Mouse (Mus musculus): ENCODE data around the gene Gp6. TPM values are rescaled to one million over a fixed set of nuclear protein-coding genes. Genes with fewer than 3 reads are reported as not detected.
"Not testable (repeated sequence)": the region's sequence is repeated elsewhere in the genome, so short reads cannot be mapped to it uniquely, and the experiment has no call there.

Gp6 gene
- polyA plus RNA-seq (2012; rRNA removed): not detected in 2 replicates

DNA sequence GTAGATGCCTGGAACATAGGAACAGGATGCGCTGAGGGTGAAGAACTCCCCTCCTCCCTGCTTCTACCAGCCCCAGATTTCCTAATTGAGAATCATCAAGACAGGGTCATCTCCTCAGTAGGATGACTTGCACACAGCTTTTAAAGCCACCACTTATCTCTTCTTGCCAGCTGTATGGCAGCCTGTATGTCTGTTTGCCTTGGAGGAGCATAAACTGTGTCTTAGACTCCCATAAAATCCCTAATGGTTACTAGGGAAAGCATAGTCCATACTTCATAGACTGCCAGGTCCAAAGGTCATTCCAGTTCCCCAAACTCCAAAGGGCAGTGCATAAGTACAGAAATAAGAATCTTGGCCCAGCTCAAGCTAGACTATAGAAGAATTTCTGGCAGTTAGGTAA lies at the start of gene Gp6:
Gp6 (minus strand) TSS at position 15 of the 400 bp plus-strand sequence.
- no peak for DNase-seq (ENCODE audit: low read depth)

DNA sequence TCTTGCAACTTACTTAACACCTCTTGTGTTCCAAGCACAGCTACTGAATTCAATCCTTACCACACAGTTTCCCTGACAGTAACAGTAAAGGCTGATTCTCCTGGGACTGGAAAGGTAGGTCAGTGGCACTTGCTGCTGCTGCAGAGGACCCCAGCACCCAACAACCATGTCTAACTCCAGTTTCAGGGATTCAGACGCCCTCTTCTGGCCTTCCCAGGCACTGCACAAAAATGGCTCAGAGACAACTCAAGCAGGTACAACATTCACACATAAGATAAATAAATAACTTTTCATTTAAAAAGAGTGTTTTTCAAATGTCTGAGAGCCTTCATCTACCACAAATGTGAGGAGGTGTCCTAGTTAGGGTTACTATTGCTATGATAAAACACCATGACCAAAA lies 49.6 kb upstream of the Gp6 start:
- DNase-seq (ENCODE audit: low read depth): no peak

DNA sequence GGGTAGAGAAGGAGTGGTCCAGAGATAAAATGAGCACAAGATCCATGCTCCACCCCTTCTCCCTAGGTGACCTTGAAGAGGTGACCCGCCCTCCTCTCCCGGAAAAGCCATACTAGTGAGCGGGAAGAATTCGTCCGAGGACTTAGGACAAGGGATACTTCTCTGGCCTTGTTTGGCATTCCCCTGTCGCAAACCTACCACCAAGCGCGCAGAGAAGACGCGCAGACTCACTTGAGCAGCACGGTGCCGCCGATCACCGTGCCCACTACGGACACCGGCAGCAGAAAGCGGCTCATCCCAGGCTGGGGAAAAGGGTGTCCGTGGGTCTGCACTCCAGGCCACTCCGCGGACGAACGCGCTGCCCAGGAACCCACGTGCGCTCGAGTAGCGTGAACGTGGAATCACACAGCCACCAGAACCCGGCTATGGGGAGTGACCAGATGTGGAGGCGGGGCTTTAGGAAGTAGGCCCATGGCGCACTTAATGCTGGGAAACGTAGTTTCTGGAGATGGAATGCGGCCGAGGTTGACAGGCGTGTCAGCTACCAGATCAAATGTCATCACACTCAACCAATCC lies 47.8 kb upstream of the Gp6 start, which contains the start of gene Rdh13:
Rdh13 (minus strand) TSS at position 434 of the 576 bp plus-strand sequence.
- DNase-seq (ENCODE audit: low read depth): peak; percentile 66

DNA sequence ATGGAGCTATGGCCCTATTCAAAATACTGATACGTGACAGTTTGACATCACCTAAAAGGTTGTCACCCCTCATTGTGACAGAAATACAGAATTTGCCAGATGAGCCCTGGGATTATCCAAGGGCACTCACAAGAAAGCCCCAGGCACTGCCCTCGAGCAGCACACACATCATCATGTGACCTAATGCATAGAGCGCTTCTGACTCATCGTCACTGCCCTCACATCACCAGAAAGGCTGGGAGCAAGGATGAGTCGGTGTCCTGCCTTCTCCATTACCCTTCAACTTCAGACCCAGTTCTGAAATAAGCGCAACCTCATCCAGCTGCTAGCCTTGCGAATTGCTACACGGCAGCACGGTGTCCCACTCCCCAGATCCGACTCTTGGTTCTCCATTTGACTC lies 43.0 kb upstream of the Gp6 start:
- no peak for DNase-seq (ENCODE audit: low read depth)

DNA sequence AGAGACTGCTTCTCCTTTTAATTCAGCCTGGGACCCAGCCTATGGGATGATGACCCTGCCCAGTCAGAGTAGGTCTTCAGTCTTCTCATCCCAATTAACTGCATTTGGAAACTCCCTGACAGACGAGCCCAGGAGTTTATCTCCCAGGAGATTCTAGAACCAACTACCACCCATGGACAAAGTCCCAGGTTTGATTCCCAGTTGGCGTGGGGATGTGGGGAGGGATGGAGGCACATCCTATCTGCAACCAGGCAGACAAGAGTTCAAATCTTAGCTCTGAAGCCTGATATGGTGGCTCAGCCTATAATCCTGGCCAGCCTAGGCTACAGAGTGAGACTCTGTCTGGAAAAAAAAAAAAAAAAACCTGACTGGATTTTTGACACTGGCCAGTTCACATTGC lies 40.2 kb upstream of the Gp6 start:
- no peak for DNase-seq (ENCODE audit: low read depth)

DNA sequence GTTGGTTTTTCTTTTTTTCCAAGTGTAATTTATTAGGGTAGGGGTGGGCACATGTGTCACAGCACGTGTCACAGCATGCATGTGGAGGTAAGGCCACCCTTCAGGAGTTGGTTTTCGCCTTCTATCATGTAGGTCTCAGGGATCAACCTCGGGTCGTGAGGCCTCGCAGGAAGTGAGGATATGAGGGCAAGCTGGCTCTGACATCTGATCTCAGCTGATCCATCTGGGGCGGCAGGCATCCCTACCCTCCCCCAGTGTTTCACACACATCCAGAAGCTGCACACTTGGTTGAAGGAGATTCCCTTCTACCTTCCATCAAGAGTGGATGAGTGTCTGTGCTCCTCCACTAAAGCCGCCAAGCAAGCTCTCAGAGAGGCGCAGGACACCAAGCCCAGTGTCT lies 34.5 kb upstream of the Gp6 start:
- DNase-seq (ENCODE audit: low read depth): no peak

DNA sequence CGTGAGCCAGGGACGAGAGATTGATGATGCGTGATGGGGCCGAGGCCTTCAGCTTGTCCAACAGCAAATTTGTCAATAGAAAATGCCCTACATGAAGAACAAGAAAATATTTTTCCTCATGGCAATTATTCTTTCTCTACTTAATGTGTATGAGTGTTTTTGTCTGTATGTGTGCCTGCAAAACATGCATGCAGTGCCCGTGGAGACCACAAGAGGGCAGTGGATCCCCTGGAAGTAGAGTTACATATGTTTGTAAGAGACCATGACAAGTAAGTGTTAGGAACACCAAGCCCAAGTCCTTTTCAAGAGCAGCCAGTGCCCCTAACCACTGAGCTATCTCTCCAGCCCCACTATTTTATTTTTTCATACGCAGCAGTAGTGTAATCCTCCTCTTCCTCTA lies 34.0 kb upstream of the Gp6 start:
- no peak for DNase-seq (ENCODE audit: low read depth)

DNA sequence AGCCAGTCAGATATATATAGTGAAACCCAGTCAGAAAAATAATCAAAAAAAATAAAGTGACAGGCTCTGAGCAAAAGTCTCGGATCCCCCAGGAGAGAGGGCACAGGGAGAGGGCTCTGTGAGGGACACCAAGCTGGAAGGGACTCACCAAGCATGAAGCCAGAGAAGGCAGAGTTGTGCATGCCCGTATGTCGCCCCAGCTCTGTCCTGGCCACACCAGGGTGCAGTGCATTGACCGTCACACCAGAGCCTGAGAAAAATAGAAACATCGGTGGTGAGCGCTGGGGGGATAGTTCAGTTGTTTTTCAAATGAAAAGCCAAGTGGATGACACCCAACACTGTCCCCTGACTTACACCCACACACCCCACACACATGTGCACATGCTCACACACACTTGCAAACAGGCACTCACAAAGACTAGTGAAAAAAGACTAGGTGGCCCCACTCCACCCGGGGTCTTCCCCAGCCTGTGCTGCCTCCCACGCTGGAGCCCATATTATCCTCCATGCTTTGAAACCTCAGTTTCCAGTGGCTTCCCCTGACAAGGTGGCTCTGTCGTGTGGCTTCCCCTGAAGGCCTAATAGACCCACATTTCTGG lies 32.8 kb upstream of the Gp6 start:
- no peak for DNase-seq (ENCODE audit: low read depth)

DNA sequence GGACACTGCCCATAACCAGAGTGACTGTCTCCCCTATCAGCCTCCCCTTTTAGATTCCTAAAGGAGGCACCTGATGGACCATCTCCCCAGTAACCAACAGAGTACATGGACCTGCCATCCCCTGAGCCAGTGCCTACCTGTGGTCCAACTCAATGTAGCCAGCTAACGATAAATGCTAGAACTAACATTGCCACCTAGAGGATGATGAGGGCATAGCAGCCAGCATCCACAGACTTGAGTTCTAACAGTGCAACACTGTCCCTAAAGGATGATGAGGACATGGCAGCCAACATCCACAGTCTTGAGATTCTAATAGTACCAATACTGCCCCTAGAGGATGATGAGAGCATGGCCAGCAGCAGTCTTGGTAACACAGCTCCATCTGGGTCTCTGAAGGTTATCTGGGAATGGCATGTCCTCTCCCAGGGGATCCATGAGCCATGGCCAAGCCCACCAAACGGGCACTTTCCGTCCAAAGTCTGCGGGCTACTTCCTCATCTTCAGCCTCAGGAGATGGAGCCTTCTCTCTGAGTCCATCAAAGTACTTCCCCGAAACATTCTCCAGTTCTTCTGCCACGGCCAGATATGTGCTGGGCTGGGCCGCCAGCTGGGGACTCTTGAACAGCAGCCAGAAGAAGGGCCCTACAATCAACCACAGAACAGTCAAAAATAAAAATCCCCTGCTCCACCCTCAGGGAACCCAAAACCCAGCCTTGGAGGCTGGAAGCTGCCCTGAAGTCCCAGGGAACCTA lies 29.8 kb upstream of the Gp6 start:
- DNase-seq (ENCODE audit: low read depth): peak; percentile 69

DNA sequence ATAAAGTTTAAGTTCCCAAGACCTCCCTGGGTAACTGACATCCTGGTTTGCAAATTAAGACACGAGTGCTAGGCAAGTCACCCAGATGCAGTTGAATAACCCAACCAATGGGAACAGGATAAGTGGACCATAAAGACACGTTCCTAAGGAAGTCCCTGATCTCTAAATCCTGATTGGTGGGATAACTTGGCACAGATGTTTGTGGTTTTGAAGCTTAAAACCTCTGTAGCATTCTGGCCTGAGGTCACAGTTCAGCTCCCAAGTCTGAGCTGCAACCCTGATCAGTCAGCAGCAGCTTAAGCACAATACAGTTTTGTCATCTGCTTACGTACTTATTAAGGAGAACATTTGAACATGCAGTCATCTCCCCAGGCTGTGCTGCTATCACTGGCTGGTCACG lies 22.7 kb upstream of the Gp6 start:
- DNase-seq (ENCODE audit: low read depth): no peak

DNA sequence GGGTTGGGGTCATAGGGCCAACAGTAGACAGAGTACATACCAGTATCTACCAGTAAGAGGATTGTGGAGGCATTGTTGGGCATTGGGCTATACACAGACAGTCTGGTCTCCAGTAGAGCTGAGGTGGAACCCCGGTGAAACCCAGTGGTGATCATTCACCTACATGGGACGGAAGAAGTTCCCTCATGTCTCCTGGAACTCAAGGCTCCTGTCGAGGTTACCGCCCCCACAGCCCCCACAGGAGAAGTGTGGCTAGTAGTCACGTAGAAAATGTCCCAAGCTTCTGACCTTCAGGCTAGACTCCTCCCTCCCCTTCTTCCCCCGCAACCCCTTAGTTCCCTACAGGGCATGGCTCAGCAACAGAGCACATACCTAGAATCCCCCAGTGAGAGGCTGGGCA lies 22.1 kb upstream of the Gp6 start:
- DNase-seq (ENCODE audit: low read depth): no peak

DNA sequence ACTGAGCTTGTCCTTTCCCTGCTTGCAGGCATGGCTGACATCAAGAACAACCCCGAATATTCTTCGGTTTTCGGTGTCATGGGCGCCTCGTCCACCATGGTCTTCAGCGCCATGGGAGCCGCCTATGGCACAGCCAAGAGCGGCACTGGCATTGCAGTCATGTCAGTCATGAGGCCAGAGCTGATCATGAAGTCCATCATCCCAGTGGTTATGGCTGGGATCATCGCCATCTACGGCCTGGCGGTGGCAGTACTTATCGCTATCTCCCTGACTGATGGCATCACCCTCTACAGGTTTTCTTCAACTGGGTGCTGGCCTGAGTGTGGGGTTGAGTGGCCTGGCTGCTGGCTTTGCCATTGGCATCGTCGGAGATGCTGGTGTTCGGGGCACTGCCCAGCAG lies 14.9 kb upstream of the Gp6 start:
- not testable (repeated sequence) for DNase-seq (ENCODE audit: low read depth)

DNA sequence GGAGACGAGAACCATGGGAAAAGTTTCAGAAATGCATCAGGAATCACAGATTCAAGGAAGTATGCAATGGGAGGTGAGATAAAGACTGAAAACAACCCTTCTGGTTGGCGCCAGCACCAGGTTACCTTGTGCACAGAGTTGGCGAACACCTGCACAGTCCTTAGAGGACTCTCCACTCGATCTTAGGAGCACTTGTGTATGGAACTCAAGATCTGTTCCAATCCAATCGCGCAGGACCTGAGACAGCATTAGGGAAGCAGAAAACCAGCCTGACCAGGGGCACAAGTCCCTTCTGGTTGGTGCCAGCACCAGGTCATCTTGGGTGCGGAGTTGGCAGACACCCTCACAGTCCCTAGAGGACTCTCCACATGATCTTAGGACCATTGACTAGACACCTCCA lies 24.0 kb downstream of the Gp6 start:
- no peak for DNase-seq (ENCODE audit: low read depth)

DNA sequence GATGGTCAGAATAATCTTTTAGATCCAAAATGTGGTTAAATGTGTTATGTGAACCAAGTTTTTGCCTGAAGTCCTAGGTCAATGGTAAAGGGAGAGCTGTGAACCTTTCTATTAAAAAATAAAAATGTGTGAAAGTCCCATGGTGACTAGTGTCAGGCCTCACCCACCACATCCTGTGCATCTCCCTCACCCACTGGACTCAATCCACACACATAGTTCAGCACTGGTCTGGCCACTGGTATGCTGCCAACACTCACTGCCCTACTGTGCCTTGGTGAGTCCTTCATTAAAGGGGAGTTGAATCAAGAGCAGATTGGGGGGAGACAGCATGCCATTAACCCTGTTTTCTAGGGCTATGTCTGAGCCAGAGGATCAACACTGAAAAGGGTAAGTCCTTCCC lies 60.0 kb downstream of the Gp6 start, which contains the start of gene Ncr1:
Ncr1 (plus strand) TSS at position 216 of the 400 bp plus-strand sequence.
- no peak for DNase-seq (ENCODE audit: low read depth)

DNA sequence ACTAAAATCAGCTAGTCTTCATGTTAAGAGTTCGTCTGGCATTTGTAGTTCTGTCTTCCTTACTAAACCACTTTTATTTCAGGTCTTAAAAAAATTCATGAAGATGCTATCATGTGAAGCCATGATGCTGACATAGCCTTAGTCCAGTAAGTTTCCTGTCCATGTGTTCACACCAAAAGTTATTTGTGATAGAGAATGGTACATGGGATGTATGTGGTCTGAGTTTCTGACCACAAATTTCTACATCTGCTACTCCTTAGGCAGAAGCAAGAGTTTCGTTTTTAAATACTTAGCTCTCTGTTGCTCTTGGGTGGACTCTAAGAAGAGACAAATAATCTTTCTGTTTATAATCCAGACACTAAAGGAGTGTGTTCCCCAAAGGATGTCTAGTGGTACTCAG lies 74.2 kb downstream of the Gp6 start:
- no peak for DNase-seq (ENCODE audit: low read depth)

Other genes with a start within 250 kb of the Gp6 start
- gene Leng9, start 247.4 kb downstream of the Gp6 start, polyA plus RNA-seq (2012; rRNA removed): 8.1 and 9.0 TPM in 2 replicates
- 17.9 and 20.8 TPM in 2 replicates for gene Cdc42ep5, start 232.9 kb downstream of the Gp6 start, polyA plus RNA-seq (2012; rRNA removed)
- 0.55 and 0.67 TPM in 2 replicates for gene Lilra5, start 160.0 kb downstream of the Gp6 start, polyA plus RNA-seq (2012; rRNA removed)
- gene Ncr1, start 60.0 kb downstream of the Gp6 start, polyA plus RNA-seq (2012; rRNA removed): 0.42 and 0.89 TPM in 2 replicates
- 16.0 and 17.4 TPM in 2 replicates for gene Rdh13, start 47.9 kb upstream of the Gp6 start, polyA plus RNA-seq (2012; rRNA removed)
- 9.1 and 11.3 TPM in 2 replicates for gene Eps8l1, start 62.9 kb upstream of the Gp6 start, polyA plus RNA-seq (2012; rRNA removed)
- gene Ppp1r12c, start 103.9 kb upstream of the Gp6 start, polyA plus RNA-seq (2012; rRNA removed): 57.8 and 59.3 TPM in 2 replicates
- 4.9 and 8.0 TPM in 2 replicates for gene Tnnt1, start 118.6 kb upstream of the Gp6 start, polyA plus RNA-seq (2012; rRNA removed)
- gene Tnni3, start 126.5 kb upstream of the Gp6 start, polyA plus RNA-seq (2012; rRNA removed): 2.5 and 5.1 TPM in 2 replicates
- 4.7 and 5.5 TPM in 2 replicates for gene Dnaaf3, start 134.7 kb upstream of the Gp6 start, polyA plus RNA-seq (2012; rRNA removed)
- 0.09 and 0.81 TPM in 2 replicates for gene Syt5, start 149.8 kb upstream of the Gp6 start, polyA plus RNA-seq (2012; rRNA removed)
- gene Ptprh, start 206.3 kb upstream of the Gp6 start, polyA plus RNA-seq (2012; rRNA removed): 0.05 TPM in 1 of 2 replicates, not detected in the other
- 13.0 and 16.5 TPM in 2 replicates for gene Tmem86b, start 233.7 kb upstream of the Gp6 start, polyA plus RNA-seq (2012; rRNA removed)